Mouse (Mus musculus) regulatory T cell (primary cell): Measurements from ENCODE around the gene Zfp949.

Experiments used
- in situ Hi-C: fragments of 300-600 bp; cut with MboI, MseI; formaldehyde crosslinking; loops from one replicate; pipeline ENCODE4 v1.15.1; 2025; ENCODE audit warnings: high pct_unique_total_duplicates

Gene Zfp949

DNA sequence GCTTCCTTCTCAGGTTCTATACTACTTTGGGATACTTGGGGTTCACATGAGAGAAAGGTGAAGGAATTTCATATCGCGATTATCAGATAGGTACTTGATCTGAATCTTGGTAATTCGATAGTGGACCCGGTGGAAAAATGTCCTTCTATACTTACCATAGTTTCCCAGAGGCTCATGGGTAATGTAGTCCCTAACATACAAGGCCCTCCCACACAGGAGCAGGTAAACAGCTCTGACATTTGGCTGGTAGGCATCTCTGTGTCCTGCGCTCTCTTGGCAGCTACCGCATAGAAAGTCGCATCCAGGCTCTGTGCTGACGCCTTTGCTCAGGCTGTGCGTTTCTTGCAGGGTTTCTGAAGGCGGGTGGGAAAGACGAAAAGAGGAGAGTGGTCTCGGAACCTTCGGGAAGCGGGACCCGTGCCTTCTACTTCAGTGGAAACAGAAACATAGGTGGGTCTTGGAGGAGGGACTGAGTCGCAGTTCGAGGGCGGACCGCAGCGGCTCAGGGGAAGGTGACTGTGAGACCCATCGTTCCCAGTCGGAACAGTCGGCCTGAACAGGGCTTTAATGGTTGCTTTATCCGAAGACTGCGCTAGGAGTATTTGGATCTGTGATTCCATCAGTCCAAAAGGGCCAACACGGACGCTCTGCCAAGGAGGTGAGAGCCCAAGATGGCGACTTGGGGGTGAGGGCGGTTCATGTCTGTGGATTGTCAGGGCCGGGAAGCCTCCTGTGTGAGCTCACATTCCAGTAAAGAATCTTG is at the start of gene Zfp949:
Gene Zfp949 (plus strand): TSS at position 170 of the 763 bp plus-strand sequence.
- in situ Hi-C loops, result loop anchor here (5.0 to 25.0 kb wide), 3 partner anchors 174 to 1564 kb away; partner anchors contain the start of genes Morf4l1, Mthfs and Mthfsl

DNA sequence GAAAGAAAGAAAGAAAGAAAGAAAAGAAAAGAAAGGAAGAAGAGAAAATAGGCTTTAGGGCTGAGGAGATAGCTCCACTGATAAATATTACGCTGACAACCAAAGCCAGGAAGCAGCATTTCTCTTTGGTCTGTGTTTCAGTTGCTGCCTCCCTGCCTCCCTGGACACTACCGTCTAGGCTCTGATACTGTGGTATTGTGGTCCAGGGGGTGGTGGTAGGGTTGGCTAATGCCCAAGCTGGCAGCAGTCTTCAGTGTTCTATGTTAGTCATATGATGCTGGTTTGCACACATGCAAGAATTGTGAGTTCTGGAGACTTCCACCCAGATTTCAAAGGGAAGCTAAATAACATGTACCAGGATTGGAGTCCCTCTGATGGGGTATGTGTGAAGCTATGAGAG is 47.7 kb upstream of the Zfp949 start:
- in situ Hi-C loops, result no loop called here

DNA sequence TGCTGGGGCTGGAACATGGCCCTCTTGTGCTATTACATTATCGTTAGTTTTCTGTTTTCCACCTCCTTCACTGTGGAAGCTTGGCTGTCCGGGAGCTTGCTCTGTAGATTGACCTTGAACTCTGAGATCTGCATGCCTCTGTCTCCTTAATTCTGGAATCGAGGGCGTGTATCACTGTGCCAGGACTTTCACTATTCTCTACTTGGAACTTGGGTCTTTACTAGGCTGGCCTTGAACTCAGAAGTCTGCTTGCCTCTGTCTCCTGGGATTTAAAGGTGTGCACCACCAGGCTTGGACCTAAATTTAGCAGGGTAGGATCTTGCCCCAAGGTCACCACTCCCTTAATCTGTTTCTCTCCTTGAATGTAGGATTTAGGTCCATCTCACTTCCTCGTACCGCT is 46.0 kb upstream of the Zfp949 start:
- in situ Hi-C loops, result no loop called here

DNA sequence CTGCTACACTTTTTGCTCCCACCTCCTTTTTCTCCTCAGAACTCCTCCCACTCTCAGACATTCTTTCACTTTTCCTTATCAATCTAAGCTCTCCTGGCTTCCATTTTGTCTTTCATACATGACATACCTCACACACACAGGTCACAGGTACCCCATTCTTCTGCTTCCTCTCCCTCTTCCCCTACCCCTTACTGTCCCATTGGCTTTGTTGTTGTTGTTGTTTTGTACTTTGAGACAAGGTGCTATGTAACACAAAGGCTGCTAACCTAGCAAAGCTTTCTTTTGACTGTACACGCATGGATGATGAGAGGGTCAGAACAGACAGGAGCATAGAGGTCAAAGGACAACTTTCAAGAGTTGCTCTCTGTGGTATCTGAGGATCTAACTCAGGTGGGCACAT is 32.3 kb upstream of the Zfp949 start:
- in situ Hi-C loops, result no loop called here

DNA sequence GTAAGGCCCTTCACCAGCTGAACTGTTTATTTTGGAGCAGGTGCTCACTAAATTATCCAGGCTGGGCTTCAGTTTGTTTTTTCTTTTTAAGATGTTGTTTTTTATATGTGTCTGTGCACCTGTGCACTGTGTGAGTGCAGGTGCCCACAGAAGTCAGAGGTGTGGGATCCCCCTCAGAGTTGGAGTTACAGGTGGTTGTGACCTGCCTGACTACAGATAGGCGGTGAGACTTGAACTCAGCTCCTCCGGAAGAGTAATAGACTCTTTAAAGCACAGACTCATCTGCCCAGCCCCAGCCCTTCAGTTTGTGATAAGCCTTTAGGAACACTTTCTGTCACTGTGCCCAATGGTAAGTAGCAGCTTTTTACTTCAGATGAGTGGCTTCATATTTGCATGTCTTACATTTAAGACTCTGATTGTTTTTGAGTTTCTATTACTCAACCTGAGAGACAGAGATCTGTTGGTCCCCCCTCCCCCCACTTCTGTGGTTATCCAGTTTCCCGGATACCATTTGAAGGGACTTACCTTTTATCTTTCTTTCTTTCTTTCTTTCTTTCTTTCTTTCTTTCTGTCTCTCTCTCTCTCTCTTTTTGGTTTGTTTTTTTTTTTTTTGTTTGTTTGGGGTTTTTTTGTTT is 31.3 kb upstream of the Zfp949 start:
- in situ Hi-C loops, result no loop called here

DNA sequence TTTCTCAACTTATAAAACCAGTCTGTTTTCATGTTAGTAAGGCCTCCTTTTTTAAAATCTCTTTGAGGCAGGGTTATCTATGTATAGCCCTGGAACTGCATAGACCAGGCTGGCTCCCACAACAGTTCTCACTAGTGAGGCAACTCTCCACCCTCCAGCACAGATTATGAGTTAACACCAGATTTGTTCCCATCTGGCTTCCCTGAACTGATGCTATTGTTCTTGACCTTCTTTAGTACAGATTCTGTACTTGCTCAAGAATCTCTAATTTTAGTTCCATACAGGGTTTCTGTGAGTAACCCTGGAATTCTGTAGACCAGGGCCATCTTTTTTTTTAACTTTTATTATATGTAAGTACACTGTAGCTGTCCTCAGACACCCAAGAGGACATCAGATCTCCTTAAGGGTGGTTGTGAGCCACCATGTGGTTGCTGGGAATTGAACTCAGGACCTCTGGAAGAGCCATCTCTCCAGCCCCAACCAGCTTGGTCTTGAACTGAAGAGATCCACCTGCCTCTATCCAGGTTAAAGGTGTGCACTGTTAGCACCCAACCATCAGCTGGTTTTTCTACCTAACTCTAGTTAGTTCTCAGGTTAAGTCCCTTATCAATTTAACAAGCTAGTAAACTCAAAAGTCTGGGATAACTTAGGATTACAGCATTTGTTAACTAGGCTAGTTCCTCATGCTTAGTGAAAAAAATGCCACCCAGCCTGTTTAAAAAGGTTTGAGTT is 28.3 kb upstream of the Zfp949 start:
- in situ Hi-C loops, result loop anchor here (5.0 kb wide), 2 partner anchors 37 to 82 kb away; partner anchors contain the start of genes Snx14 and Syncrip

DNA sequence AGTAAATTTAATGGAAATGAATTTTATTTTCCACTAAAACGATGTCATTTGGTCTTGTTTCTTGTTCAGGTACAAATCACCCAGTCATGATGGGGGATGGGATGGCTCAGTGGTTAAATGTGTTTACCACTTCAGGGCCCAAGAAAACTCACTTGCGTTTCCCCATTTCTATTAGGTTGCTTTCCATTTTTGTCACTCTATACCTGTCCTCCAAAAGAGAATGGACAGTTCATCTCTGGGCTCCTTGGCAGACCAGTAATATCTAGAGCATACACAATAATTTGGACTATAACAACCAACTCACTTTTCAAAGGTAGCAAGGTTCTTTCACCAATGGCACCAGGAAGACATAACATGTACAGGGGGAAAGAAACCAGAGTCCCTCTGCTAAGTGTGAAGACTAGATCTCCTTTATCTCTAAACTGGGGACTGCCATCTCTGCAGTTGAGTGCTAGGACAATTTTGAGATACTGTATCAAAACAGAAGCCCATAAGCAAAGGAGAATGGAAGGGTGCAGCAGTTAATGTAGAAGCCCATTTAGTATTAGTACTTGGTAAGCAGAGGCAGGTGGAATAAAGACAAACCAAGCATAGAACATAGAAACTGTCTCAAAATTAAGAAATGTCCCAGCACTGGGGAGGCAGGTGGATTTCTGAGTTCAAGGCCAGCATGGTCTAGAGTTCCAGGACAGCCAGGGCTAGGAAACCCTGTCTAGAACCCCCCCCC is 27.5 kb upstream of the Zfp949 start:
- in situ Hi-C loops, result loop anchor here (5.0 kb wide), 2 partner anchors 38 to 83 kb away; partner anchors contain the start of genes Snx14 and Syncrip

DNA sequence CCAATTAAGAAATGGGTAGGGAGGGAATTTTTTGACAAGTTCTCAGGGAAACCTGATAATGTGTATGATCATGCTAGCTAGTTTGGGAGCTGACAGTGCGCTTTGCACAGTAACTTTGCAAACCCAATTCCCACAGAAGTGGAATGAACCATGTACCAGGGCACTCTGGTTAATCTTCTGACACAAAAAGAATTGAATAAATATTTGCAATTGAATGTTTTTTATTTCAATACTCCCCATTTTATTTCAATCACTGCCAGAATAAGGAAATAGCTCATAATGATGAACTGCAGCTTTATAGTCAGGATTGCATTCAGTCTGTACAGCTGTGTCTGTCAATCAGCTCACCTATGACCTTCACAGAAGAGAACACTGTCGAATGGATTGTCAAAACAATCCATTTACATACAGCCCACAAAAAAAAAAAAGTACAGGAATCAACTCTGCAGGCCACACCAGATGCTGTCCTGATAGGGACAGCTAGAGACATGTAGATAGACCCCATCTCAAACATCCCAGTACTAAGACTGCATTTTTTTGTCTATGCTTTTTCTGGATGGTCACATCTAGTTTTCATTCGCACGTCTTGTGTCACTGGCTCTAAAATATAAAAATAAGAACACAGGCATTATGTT is 26.9 kb upstream of the Zfp949 start:
- in situ Hi-C loops, result loop anchor here (5.0 kb wide), 2 partner anchors 39 to 84 kb away; partner anchors contain the start of genes Snx14 and Syncrip

DNA sequence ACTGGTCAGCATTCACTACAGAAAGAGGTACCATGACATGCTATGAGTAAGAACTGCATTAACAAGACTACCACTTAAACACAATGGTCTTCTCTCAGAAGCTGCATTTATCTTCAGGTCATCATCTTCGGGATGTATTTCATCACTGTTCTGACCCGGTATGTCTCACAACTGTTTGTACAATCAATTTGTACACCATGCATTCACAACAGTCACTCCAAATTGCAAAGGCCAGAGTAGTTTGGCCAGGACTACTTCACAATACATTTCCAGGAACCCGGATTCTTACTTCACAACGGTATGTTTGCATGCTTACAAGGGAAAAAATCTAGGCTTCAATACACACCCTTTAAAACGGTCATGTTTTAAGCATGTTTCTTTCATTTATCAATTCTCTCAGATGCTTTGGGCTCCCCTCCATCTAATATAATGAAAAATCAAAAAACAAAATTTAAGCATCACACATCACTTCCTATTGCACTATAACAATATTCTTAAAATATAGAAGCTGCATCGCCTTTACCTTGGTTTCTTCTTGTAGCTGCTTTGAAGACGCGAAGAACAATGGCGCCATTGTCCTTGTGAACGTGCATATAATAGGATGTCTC is 25.8 kb upstream of the Zfp949 start:
- in situ Hi-C loops, result loop anchor here (5.0 kb wide), 2 partner anchors 40 to 85 kb away; partner anchors contain the start of genes Snx14 and Syncrip

DNA sequence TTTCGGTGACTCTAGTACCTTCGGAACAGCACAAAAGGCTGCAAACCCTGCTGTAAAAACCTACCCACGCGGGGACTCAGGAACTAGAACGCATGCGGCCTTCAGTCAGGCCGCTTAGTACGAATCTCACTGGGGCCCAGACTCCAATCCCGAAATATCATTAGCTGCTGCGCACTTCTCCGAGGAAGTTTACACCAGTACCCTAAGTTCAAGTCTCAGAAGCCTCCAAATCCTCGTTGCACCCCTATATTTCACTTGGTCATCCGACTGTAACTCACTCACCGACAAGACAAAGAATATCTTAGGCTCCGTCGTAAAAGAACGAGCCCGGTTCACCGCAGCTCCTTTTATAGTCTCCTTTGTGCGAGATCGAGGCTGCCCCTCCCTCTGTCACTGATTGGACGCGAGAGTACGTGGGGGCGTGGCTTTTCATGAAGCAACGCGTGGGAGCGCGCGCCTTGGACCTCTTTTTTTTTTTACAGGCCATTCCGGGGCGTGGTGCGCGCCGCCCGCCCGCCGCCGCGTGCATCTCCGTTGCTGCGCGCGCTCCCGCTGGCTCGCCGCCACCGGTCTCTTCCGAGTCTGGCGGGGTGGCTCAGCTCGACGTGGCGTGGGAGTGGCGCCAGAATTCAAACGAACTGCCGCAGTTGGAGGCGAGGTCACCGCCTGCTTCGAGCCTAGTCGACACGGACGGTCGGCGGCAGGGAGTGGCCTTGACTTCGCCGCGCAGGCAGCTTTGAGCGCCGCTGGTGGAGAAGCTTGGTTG is 25.1 kb upstream of the Zfp949 start:
- in situ Hi-C loops, result loop anchor here (5.0 kb wide), 2 partner anchors 40 to 85 kb away; partner anchors contain the start of genes Snx14 and Syncrip

DNA sequence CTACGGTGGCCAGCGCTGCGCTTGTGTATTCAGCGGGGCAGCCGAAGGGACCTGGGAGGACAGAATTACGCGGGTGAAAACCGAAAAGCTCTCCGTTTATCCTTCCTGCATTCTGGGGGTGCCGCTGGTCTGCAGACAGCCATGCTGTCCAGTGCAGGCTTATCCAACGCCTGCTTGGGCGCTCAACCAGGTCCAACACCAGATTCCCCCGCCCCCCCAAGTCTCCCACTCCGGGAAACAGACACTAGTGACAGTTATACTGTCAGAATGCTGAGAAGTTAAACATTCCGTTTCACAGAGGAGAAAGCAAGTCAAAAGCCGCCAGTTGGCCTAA is 24.5 kb upstream of the Zfp949 start:
- in situ Hi-C loops, result loop anchor here (5.0 kb wide), 2 partner anchors 41 to 86 kb away; partner anchors contain the start of genes Snx14 and Syncrip

DNA sequence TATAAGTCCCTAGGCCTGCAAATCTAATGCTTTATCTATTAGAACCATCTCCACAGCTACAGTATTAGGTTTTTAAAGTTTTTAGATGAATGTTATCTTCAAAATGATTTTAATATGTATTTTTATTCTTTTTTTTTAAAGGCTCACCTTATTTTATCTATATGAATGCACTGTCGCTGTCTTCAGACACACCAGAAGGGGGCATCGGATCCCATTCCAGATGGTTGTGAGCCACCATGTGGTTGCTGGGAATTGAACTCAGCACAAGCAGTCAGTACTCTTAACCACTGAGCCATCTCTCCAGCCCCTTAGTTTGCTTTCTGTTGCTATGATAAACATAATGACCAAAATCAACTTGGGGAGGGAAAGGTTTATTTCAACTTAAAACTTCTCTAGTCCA is 23.5 kb upstream of the Zfp949 start:
- in situ Hi-C loops, result loop anchor here (5.0 kb wide), 2 partner anchors 42 to 87 kb away; partner anchors contain the start of genes Snx14 and Syncrip

DNA sequence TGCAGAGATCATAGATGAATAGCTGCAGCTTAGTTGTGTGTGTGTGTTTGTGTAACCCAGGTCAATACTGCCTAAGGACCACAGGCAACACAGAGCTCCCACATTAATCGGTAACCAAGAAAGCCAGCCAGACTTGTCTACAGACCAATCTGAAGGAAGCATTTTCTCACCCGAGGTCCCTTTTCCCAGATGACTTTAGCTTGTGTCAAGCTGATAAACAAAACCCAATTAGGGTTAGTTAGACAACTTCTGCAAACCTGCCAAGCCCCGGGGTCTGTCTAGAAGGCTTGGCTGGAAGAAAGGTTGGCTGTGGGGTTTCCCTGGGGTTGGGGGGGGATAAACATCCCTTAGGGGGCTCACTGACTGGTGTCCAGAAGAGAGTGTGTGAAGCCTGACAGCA is 23.0 kb upstream of the Zfp949 start:
- in situ Hi-C loops, result loop anchor here (5.0 to 25.0 kb wide), 4 partner anchors 42 to 1588 kb away; partner anchors contain the start of genes Morf4l1, Mthfs, Snx14 and Syncrip

DNA sequence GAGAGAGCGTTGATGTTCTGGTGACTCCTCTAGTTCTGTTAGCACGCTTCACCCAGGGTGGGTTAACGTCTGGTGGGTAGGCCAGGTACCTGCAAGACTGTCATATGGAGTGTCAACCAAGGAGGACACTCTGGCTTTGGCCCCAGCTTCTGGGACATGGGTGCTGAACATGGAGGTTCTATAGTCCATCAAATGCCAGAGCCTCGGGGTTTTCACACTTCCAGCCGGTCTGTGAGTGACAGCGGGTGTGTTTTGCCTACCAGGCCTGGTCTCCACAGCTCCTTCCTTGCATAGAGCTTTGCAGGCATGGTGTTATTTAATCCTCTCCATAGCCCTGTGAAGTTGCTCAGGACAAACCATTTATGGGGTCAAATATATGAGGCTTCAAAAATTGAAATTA is 22.5 kb upstream of the Zfp949 start:
- in situ Hi-C loops, result loop anchor here (25.0 kb wide), 2 partner anchors 687 to 1587 kb away; partner anchors contain the start of genes Morf4l1 and Mthfs

DNA sequence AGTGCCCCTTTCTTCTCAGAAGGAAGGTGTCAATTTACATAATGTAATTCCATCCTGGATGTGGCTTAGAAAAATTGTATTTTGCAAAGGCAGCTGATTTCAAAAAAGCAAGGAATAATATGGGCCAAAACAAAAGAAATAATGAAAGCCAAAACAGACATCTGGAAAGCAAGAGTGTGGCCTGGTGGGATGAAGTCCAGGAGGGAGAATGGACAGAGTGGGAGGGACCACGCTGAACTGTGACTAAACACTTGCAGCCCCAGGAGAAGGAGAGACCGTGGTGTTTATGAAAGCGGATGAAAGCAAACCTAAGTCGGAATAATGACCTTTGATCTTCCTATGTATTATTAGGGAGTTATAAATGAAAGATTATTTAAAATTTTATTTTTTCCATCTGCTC is 19.9 kb upstream of the Zfp949 start:
- in situ Hi-C loops, result loop anchor here (25.0 kb wide), 2 partner anchors 684 to 1584 kb away; partner anchors contain the start of genes Morf4l1 and Mthfs

DNA sequence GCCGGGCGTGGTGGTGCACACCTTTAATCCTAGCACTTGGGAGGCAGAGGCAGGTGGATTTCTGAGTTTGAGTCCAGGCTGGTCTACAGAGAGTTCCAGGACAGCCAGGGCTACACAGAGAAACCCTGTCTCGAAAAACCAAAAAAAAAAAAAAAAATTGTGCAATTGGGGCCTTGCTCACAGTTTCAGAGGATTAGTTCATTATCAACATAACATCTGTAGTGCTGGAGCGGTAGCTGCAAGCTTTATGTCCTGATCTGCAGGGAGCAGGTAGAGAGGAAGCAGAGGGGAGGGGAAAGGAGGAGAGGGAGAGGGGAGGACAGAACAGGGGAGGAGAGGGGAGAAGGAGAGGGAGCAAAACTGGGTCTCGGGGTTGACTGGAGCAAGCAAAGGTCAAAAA is 19.1 kb upstream of the Zfp949 start:
- in situ Hi-C loops, result loop anchor here (25.0 kb wide), 2 partner anchors 684 to 1584 kb away; partner anchors contain the start of genes Morf4l1 and Mthfs

DNA sequence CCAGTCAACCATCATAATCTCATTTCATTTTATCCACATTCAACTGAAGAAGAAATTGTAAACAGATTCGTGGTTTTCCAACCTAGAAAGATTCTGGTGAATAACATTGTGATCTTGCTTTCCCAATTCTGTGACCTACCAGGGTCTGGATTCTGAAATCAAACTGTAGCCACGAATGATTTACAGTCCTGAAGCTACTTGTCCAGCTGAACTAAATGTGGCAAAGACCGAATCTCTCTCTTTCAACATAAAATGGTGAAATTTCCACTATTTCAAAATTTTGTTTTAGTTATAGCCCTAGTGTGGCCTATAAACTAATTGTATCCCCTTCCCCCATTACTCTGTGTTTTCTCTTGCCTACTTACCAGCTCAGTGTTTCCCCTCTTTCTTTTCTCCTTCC is 18.2 kb upstream of the Zfp949 start:
- in situ Hi-C loops, result loop anchor here (25.0 kb wide), 2 partner anchors 683 to 1583 kb away; partner anchors contain the start of genes Morf4l1 and Mthfs

DNA sequence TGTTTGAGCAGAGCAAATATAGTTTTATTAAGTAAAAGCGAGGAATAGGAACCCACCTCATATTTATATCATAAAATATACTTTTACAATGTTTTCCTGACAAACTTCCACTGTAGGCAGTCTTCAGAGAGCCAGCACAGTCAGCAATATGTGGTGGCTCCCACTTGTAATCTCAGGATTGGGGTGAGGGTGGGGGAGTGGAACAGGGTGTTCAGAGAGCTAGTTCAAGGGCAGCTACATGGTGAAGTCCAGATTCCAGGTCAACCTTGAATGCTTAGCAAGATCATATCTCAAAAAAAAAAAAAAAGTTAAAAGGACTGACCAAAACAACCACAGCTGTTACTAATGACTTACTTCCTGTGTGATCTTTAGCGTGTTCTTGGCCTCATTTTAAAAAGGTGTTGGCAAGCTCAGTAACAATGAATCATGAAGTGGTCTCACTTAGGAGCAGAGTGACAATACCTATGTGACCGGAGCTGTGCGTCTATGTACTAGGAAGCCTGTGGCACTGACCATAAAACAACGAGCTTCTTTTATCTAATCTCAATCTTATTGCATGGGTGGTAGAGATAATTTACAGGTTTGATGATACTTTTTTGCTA is 17.7 kb upstream of the Zfp949 start:
- in situ Hi-C loops, result loop anchor here (25.0 kb wide), 2 partner anchors 682 to 1582 kb away; partner anchors contain the start of genes Morf4l1 and Mthfs
